Mouse (Mus musculus): ENCODE results near the gene Ikzf2. TPM values are rescaled to one million over a fixed set of nuclear protein-coding genes. Genes with fewer than 3 reads are reported as not detected.

Ikzf2 gene
- under 1 TPM; 0.02 to 0.24 TPM for polyA plus RNA-seq (2012; fragmentation: generic; extraction: Trizol)

DNA sequence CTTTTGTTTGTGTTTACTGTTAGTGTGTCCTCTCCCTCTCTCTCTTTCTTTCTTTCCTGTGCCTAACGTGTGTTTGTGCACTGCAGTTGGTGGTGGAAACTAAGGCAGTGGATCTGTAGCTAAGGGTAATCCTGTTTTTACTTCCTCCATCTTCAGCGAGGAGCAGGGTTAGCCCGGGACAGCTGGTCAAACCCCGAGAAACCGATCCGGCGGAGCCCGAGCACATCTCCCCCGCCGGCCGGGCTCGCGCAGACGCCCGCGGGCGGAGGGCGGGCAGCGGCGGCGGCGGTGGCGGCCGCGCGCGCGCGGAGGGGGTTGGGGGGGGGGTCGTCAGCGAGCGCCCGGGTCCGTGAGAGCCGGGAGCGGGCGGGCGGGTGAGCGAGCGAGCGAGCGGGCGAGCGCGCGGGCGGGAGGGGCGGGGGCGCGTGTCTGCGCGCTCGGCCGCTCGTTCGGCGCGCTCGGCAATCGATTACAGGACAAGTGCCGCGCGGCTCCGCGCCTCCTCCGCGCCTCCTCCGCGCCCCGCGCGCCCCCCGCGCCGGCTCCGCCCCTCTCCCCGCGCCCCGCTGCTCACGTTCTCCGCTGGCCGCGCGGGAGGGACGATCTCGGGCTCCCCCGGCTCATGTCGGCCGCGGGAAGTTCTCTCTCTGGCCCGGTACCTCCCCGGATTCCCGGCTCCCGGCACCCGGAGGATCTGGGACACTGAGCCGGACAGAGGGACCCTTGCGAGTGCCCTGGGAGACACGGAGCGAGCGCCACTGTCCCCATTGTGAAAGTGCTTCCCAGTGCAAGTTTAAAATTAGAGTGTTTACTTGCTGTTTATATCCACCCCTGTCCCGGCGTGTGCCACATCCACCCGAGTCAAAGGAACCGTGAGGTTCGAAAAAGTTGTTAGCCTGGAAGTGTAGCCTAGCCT, at the start of gene Ikzf2:
Gene Ikzf2, minus strand, starts transcription at position 170 of the 916 bp plus-strand sequence.

Other genes starting within 250 kb of the Ikzf2 start
- under 1 TPM in 1 of 2 experiments, not detected in 1; 0.07 TPM for gene Spag16, start 139.7 kb upstream of the Ikzf2 start, polyA plus RNA-seq (2012; fragmentation: generic; extraction: Trizol)